In genomic region chr19:32341091-32341490, GRCm38 (mm10) we compare ENCODE assay signal across 20 mouse cellular contexts. TPM values are rescaled to one million over a fixed set of nuclear protein-coding genes. Genes with fewer than 3 reads are reported as not detected.
A peak's percentile ranks its signal among the peaks of the same experiment; 100 is the strongest.
DNase-seq lines count a peak whose midpoint lies in the region; ATAC-seq and TF ChIP-seq lines count a peak whose summit lies in the region.
"Had no signal": no experiment of that assay in that cellular context is flagged by ENCODE, and none has a peak within 500 bp of the region (broad histone marks: within the 10 kb centered on the region; RNA-seq: fewer than 3 reads in every experiment).

No protein-coding gene starts in this region.

- no peak for ATAC-seq in hindbrain, embryonic 11.5 days (ENCODE audit: low FRiP score)
- ATAC-seq: liver, embryonic 12.5 days; lung, postnatal 0 days had no signal

- H3K4me1 ChIP-seq in hindbrain, embryonic 11.5 days (replicated peaks; ENCODE audit: control insufficient read depth, insufficient read depth, low read length) = peaks cover 2% of the 10 kb centered on the region; the same call in 1 of the 2 replicates

- no peaks in the 10 kb centered on the region for H3K36me3 ChIP-seq in hindbrain, embryonic 11.5 days (ENCODE audit: control insufficient read depth, insufficient read depth, low read length)
- H3K36me3 ChIP-seq: embryonic facial prominence, embryonic 15.5 days; forebrain, embryonic 10.5 days; liver, embryonic 12.5 days had no signal

- H3K27ac ChIP-seq in layer of hippocampus, adult 2 months = 0 out of 2 replicates have a peak overlapping the region, but pooled peaks have one; percentile 1
- no peak overlapping the region for H3K27ac ChIP-seq in hindbrain, embryonic 11.5 days (ENCODE audit: low read depth, low read length)
- H3K27ac ChIP-seq: liver, embryonic 12.5 days had no signal

- H3K9me3 ChIP-seq in hindbrain, embryonic 11.5 days (ENCODE audit: control insufficient read depth, low read length) = no peaks in the 10 kb centered on the region
- H3K9me3 ChIP-seq: embryonic facial prominence, embryonic 15.5 days; forebrain, embryonic 10.5 days; liver, embryonic 12.5 days had no signal

- H3K4me3 ChIP-seq in layer of hippocampus, adult 2 months = no peak overlapping the region
- no peak overlapping the region for H3K4me3 ChIP-seq in hindbrain, embryonic 11.5 days (ENCODE audit: low read depth, low read length)
- H3K4me3 ChIP-seq: embryonic facial prominence, embryonic 15.5 days; forebrain, embryonic 10.5 days; liver, embryonic 12.5 days had no signal

- TF ChIP-seq CTCF in layer of hippocampus, adult 2 months (conservative IDR thresholded peaks at IDR 0.05) = no peak

- H3K4me2 ChIP-seq in hindbrain, embryonic 11.5 days (replicated peaks; ENCODE audit: low read depth, low read length) = no peak overlapping the region
- H3K4me2 ChIP-seq: embryonic facial prominence, embryonic 15.5 days; liver, embryonic 12.5 days had no signal

- 64% methylated on average over 2 of the region's 2 CpGs for WGBS in hindbrain, embryonic 11.5 days

- H3K27me3 ChIP-seq in hindbrain, embryonic 11.5 days (ENCODE audit: control insufficient read depth, insufficient read depth, low read length) = no peaks in the 10 kb centered on the region
- H3K27me3 ChIP-seq: embryonic facial prominence, embryonic 15.5 days; liver, embryonic 12.5 days had no signal

- no peak overlapping the region for H3K9ac ChIP-seq in hindbrain, embryonic 11.5 days (ENCODE audit: low read depth, low read length)
- H3K9ac ChIP-seq: embryonic facial prominence, embryonic 15.5 days; liver, embryonic 12.5 days had no signal

- peak; percentile 25 to 35 for DNase-seq in heart, adult 18-20 months
- DNase-seq in heart, adult 11 months = no peak
- no peak for DNase-seq in layer of hippocampus, adult 2 months (ENCODE audit: low spot score in 2 of 2)
- no peak for DNase-seq in layer of hippocampus, postnatal 25 days (ENCODE audit: extremely low spot score in 1 of 2, low spot score in 1 of 2)
- peak; percentile 78 for DNase-seq in 3T3-L1 (ENCODE audit: low read depth, low spot score)
- peak; percentile 25 for DNase-seq in NIH3T3 (ENCODE audit: low read depth)
- no peak for DNase-seq in cerebellum, postnatal 4 days (ENCODE audit: low spot score in 2 of 2)
- no peak for DNase-seq in hindbrain, embryonic 11.5 days (ENCODE audit: low spot score)
- DNase-seq: adrenal gland, adult 8-10 months; cerebellum, adult 11-12 months; kidney, adult 8-10 months; kidney, postnatal 25 days; left cerebral cortex, postnatal 4 days; midbrain, embryonic 14.5 days; retina, postnatal 1 day; thymus, adult 18-20 months had no signal

RNA-seq across cellular contexts. Expression of gene Sgms1, which starts 48.4 kb away (rescaled TPM):
- 10 to 100 TPM; 55.3 to 63.9 TPM for total RNA-seq in heart, adult 18-20 months (2021)
- 10 to 100 TPM; 53.9 to 59.6 TPM for total RNA-seq in layer of hippocampus, adult 2 months (2021)
- 10 to 100 TPM; 37.0 to 45.7 TPM for total RNA-seq in layer of hippocampus, postnatal 25 days (2021)
- 12.8 and 17.4 TPM in 2 replicates for polyA plus RNA-seq in hindbrain, embryonic 11.5 days (2014; fragmentation: Nextera tagmentation; extraction: Ambion mirVana)

Comparison
In these comparisons a context has a peak if more than half of its experiments do, and no peak if none do; other contexts are left out.
1. DNase-seq: peak in heart, adult 18-20 months (2 of 2), 3T3-L1 (single experiment) and NIH3T3 (single experiment); none in heart, adult 11 months (single experiment), layer of hippocampus, adult 2 months (0 of 2), layer of hippocampus, postnatal 25 days (0 of 2), cerebellum, postnatal 4 days (0 of 2) and hindbrain, embryonic 11.5 days (single experiment).